Mouse (Mus musculus): Measurements from ENCODE around the gene Cox14. TPM values are rescaled to one million over a fixed set of nuclear protein-coding genes. Genes with fewer than 3 reads are reported as not detected.

Gene Cox14
- polyA plus RNA-seq, 1 experiment from 2014 or later = 145 TPM

DNA sequence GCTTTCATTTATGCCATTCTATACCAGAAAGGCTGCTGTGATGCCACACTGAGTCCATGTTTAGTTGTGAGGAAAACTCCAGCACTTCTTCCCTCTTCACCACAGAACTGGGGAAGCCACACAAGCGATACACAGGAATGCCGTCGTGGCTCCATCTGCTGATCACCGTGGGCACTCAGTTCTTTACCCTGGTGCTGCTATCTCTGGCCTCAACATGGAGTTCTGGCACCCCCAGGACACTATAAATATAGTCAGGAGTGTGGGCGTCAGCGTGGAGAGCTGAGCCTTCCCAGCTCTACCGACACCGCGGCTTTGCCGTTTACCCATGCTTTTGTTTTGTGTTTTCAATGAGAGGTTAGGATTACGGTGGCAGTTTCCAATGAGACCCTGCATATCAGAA is 11.3 kb downstream of the Cox14 start:
- H3K4me1 ChIP-seq (ENCODE audit: insufficient read depth) = no peaks in the 10 kb centered on the region
- H3K27ac ChIP-seq (ENCODE audit: low read depth) = no peak overlapping the region
- TF ChIP-seq CTCF (IDR thresholded peaks at IDR 0.05; ENCODE audit: low read depth) = no peak
- no peak overlapping the region for H3K4me2 ChIP-seq
- no peak overlapping the region for H3K9ac ChIP-seq
- peaks cover 76% of the 10 kb centered on the region for H3K36me3 ChIP-seq (ENCODE audit: insufficient read depth)
- WGBS = 87% methylated on average over 11 of the region's 11 CpGs
- ATAC-seq (ENCODE audit: insufficient read depth) (no peak), DNase-seq (no peak)
- no peaks in the 10 kb centered on the region for H3K9me3 ChIP-seq (ENCODE audit: low read depth, low read length)
- H3K27me3 ChIP-seq (ENCODE audit: insufficient read depth, low read length) = no peaks in the 10 kb centered on the region
- no peak overlapping the region for H3K4me3 ChIP-seq (ENCODE audit: low read depth, low read length)

DNA sequence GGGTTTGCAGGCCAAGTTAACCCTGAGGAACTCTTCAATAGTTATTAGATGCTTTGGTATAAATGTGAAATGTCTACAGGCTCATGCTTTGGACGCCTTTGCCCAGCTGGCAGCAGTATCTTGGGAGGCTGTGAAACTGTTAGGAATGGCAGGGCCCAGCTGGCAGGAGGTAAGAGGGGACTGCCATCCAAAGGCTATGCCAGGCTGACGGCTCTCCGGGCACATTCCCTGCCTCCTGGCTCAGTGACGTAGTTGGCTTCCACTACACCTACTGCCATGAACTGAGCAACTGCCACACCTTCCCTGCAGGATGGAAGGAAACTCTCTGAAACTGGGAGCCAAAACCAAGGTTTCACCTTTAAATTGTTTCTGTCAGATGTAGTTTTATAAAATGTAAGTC is 14.8 kb downstream of the Cox14 start:
- no peak for TF ChIP-seq CTCF (IDR thresholded peaks at IDR 0.05; ENCODE audit: low read depth)
- H3K4me1 ChIP-seq (ENCODE audit: insufficient read depth) = no peaks in the 10 kb centered on the region
- H3K4me3 ChIP-seq (ENCODE audit: low read depth, low read length) = no peak overlapping the region
- no peak overlapping the region for H3K4me2 ChIP-seq
- H3K9me3 ChIP-seq (ENCODE audit: low read depth, low read length) = no peaks in the 10 kb centered on the region
- H3K9ac ChIP-seq = no peak overlapping the region
- no peak for ATAC-seq (ENCODE audit: insufficient read depth)
- WGBS = 92% methylated on average over 4 of the region's 4 CpGs
- peaks cover 71% of the 10 kb centered on the region for H3K36me3 ChIP-seq (ENCODE audit: insufficient read depth)
- DNase-seq = no peak
- no peaks in the 10 kb centered on the region for H3K27me3 ChIP-seq (ENCODE audit: insufficient read depth, low read length)
- no peak overlapping the region for H3K27ac ChIP-seq (ENCODE audit: low read depth)

- no peaks in the 10 kb centered on the region for H3K9me3 ChIP-seq (ENCODE audit: low read depth, low read length)
- no peak for ATAC-seq (ENCODE audit: insufficient read depth)
- H3K4me2 ChIP-seq = no peak overlapping the region
- DNase-seq = no peak
- TF ChIP-seq CTCF (IDR thresholded peaks at IDR 0.05; ENCODE audit: low read depth) = no peak
- H3K36me3 ChIP-seq (ENCODE audit: insufficient read depth) = no peaks in the 10 kb centered on the region
- no peak overlapping the region for H3K27ac ChIP-seq (ENCODE audit: low read depth)
- H3K9ac ChIP-seq = no peak overlapping the region
- H3K27me3 ChIP-seq (ENCODE audit: insufficient read depth, low read length) = no peaks in the 10 kb centered on the region
- no peak overlapping the region for H3K4me3 ChIP-seq (ENCODE audit: low read depth, low read length)
- WGBS = 53% methylated on average over 3 of the region's 3 CpGs
- H3K4me1 ChIP-seq (ENCODE audit: insufficient read depth) = no peaks in the 10 kb centered on the region
Measured at GRCm38 (mm10) chr15:99754204-99754603, 28.8 kb downstream of the Cox14 start.

GRCm38 (mm10) chr15:99767467-99767866 is 42.0 kb downstream of the Cox14 start:
- DNase-seq = no peak
- Histone ChIP-seq H3K27me3 (ENCODE audit: insufficient read depth, low read length) (no peaks in the 10 kb centered on the region), H3K4me2 (no peak overlapping the region), H3K4me3 (ENCODE audit: low read depth, low read length) (no peak overlapping the region), H3K4me1 (ENCODE audit: insufficient read depth) (no peaks in the 10 kb centered on the region), H3K9me3 (ENCODE audit: low read depth, low read length) (no peaks in the 10 kb centered on the region), H3K27ac (ENCODE audit: low read depth) (no peak overlapping the region), H3K36me3 (ENCODE audit: insufficient read depth) (no peaks in the 10 kb centered on the region; the same call in 1 of the 2 replicates), H3K9ac (no peak overlapping the region)
- no peak for TF ChIP-seq CTCF (IDR thresholded peaks at IDR 0.05; ENCODE audit: low read depth)
- WGBS = 81% methylated on average over 4 of the region's 4 CpGs
- ATAC-seq (ENCODE audit: insufficient read depth) = no peak

GRCm38 (mm10) chr15:99768761-99769160 is 43.3 kb downstream of the Cox14 start:
- no peak for ATAC-seq (ENCODE audit: insufficient read depth)
- no peak overlapping the region for H3K27ac ChIP-seq (ENCODE audit: low read depth)
- H3K27me3 ChIP-seq (ENCODE audit: insufficient read depth, low read length) = no peaks in the 10 kb centered on the region
- H3K4me2 ChIP-seq = no peak overlapping the region
- no peaks in the 10 kb centered on the region; the same call in 1 of the 2 replicates for H3K36me3 ChIP-seq (ENCODE audit: insufficient read depth)
- H3K9ac ChIP-seq = no peak overlapping the region
- H3K9me3 ChIP-seq (ENCODE audit: low read depth, low read length) = no peaks in the 10 kb centered on the region
- no peak for TF ChIP-seq CTCF (IDR thresholded peaks at IDR 0.05; ENCODE audit: low read depth)
- no peak overlapping the region for H3K4me3 ChIP-seq (ENCODE audit: low read depth, low read length)
- WGBS = 89% methylated on average over 1 of the region's 1 CpGs
- DNase-seq = no peak
- no peaks in the 10 kb centered on the region for H3K4me1 ChIP-seq (ENCODE audit: insufficient read depth)

DNA sequence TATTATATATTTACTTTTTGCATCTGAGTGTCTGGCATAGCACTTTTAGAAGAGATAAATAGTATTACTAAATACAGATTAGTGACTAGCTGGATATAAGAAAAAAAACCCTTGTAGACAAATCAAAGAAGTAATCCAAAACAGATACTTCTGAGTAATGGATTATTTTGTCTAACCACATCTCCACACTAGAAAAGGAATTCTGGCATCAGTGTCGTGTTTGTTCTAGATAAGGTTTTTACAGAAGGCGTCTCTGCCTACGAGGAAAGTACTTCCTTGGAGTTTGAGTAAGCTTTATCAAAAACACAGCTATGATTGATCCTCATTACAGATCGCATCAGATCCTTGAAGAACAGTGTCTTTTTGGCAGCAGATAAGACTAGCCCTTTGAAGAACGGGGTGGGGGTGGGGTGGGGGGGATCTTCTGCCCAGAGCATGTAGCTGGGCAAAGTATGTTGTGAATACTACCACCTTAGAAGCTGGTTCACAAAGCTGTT is 45.6 kb downstream of the Cox14 start:
- peak overlapping the region; percentile 87 for H3K4me2 ChIP-seq

GRCm38 (mm10) chr15:99771601-99772276 is 46.3 kb downstream of the Cox14 start:
- WGBS = under 1% methylated on average over 55 of the region's 59 CpGs
- H3K4me2 ChIP-seq = peak overlapping the region; percentile 87
- H3K9me3 ChIP-seq (ENCODE audit: low read depth, low read length) = no peaks in the 10 kb centered on the region
- DNase-seq = peak; percentile 64
- peak overlapping the region; percentile 90 for H3K9ac ChIP-seq
- H3K36me3 ChIP-seq (ENCODE audit: insufficient read depth) = no peaks in the 10 kb centered on the region; the same call in 1 of the 2 replicates
- no peaks in the 10 kb centered on the region for H3K27me3 ChIP-seq (ENCODE audit: insufficient read depth, low read length)
- H3K27ac ChIP-seq (ENCODE audit: low read depth) = peak overlapping the region; percentile 92
- no peak for TF ChIP-seq CTCF (IDR thresholded peaks at IDR 0.05; ENCODE audit: low read depth)
- H3K4me1 ChIP-seq (ENCODE audit: insufficient read depth) = no peaks in the 10 kb centered on the region
- ATAC-seq (ENCODE audit: insufficient read depth) = peak; percentile 76
- peak overlapping the region; percentile 83 for H3K4me3 ChIP-seq (ENCODE audit: low read depth, low read length)

More for the DNA sequence above, 45.6 kb downstream of the Cox14 start:
- H3K4me1 ChIP-seq (ENCODE audit: insufficient read depth) = no peaks in the 10 kb centered on the region
- H3K27me3 ChIP-seq (ENCODE audit: insufficient read depth, low read length) = no peaks in the 10 kb centered on the region
- no peak for ATAC-seq (ENCODE audit: insufficient read depth)
- H3K36me3 ChIP-seq (ENCODE audit: insufficient read depth) = no peaks in the 10 kb centered on the region; the same call in 1 of the 2 replicates
- peak overlapping the region; percentile 90 for H3K9ac ChIP-seq
- 5% methylated on average over 5 of the region's 5 CpGs for WGBS
- DNase-seq = no peak
- H3K27ac ChIP-seq (ENCODE audit: low read depth) = peak overlapping the region; percentile 92; the same call in 1 of the 2 replicates
- H3K4me3 ChIP-seq (ENCODE audit: low read depth, low read length) = peak overlapping the region; percentile 83
- no peak for TF ChIP-seq CTCF (IDR thresholded peaks at IDR 0.05; ENCODE audit: low read depth)
- no peaks in the 10 kb centered on the region for H3K9me3 ChIP-seq (ENCODE audit: low read depth, low read length)

Measured in lung, embryonic 14.5 days (tissue).